Mouse (Mus musculus) CH12.LX (cell line): ENCODE data around the gene Aebp1. TPM values are rescaled to one million over a fixed set of nuclear protein-coding genes. Genes with fewer than 3 reads are reported as not detected.

Experiments used
- DNase-seq: peaks from one replicate; pipeline ENCODE4 v3.0.0-alpha.2; 2013; ENCODE audit errors: extremely low read depth
- H3K27ac ChIP-seq: 2 replicates; pipeline ENCODE4 v1.5.1; 2012; ENCODE audit warnings: low read depth, mild to moderate bottlenecking, control low read depth, moderate library complexity; ENCODE audit not compliant: insufficient read depth
- H3K27me3 ChIP-seq: replicated peaks from 2 replicates; pipeline ENCODE3; 2012; ENCODE audit warnings: inconsistent platforms
- H3K36me3 ChIP-seq, 2 experiments: replicated peaks in 1 of 2; 2 replicates each; pipeline versions ENCODE3 to v1.6.1; 2012; ENCODE audit warnings: inconsistent platforms in 1 of 2, low read length in 1 of 2, mild to moderate bottlenecking in 1 of 2, mixed read lengths in 1 of 2, moderate library complexity in 1 of 2; ENCODE audit not compliant: control insufficient read depth in 1 of 2, insufficient read depth in 1 of 2
- H3K4me1 ChIP-seq, 2 experiments: 2 replicates each; pipeline ENCODE4 v1.6.1; 2012; ENCODE audit warnings: inconsistent platforms in 1 of 2, moderate library complexity in 1 of 2; ENCODE audit not compliant: insufficient read depth in 2 of 2, control insufficient read depth in 1 of 2
- H3K4me2 ChIP-seq: 2 replicates; pipeline ENCODE4 v1.6.1; 2012; ENCODE audit warnings: low read depth, mild to moderate bottlenecking, control low read depth; ENCODE audit not compliant: poor library complexity, insufficient read depth, severe bottlenecking
- H3K4me3 ChIP-seq, 3 experiments: fragments of 150-350 bp in 1 of 3; sonication (generic) in 1 of 3; replicated peaks in 1 of 3; 2 replicates each; pipeline versions ENCODE3 to v1.5.1; 2011 to 2012; ENCODE audit warnings: low read depth in 2 of 3, low read length in 2 of 3, mild to moderate bottlenecking in 2 of 3, moderate library complexity in 2 of 3, control low read depth in 1 of 3, improper control_type of control experiment in 1 of 3, inconsistent platforms in 1 of 3, mixed read lengths in 1 of 3; ENCODE audit not compliant: poor library complexity in 1 of 3
- H3K79me2 ChIP-seq: replicated peaks from 2 replicates; pipeline ENCODE4 v1.6.1; 2012; ENCODE audit warnings: mild to moderate bottlenecking, moderate library complexity; ENCODE audit not compliant: control insufficient read depth, poor library complexity, insufficient read depth, severe bottlenecking; ENCODE audit errors: extremely low read depth
- H3K9ac ChIP-seq: 2 replicates; pipeline ENCODE4 v1.6.1; 2012; ENCODE audit warnings: low read depth, mild to moderate bottlenecking, control low read depth, moderate library complexity; ENCODE audit not compliant: insufficient read depth
- H3K9me3 ChIP-seq: replicated peaks from 2 replicates; pipeline ENCODE3; 2012; ENCODE audit warnings: low read length, inconsistent platforms, mixed read lengths
- CTCF ChIP-seq, 2 experiments: IDR thresholded peaks in 1 of 2; conservative IDR thresholded peaks in 1 of 2; 2 replicates each; pipeline ENCODE4 v1.5.1; 2011 to 2012; ENCODE audit warnings: low read depth in 2 of 2, low read length in 2 of 2, improper control_type of control experiment in 1 of 2, inconsistent platforms in 1 of 2, mild to moderate bottlenecking in 1 of 2, moderate library complexity in 1 of 2
- IRF4 ChIP-seq: IDR thresholded peaks from 2 replicates; pipeline ENCODE4 v1.6.1; 2014; ENCODE audit warnings: low read depth, mild to moderate bottlenecking, inconsistent platforms, low read length, improper control_type of control experiment
- JUND ChIP-seq: conservative IDR thresholded peaks from 2 replicates; pipeline ENCODE4 v1.6.1; 2011; ENCODE audit warnings: low read depth, low read length, improper control_type of control experiment
- MYC ChIP-seq: IDR thresholded peaks from 2 replicates; pipeline ENCODE4 v1.6.1; 2011; ENCODE audit warnings: low read depth, mild to moderate bottlenecking, improper control_type of control experiment, low read length
- NELFE ChIP-seq: IDR thresholded peaks from 2 replicates; pipeline ENCODE4 v1.6.1; 2011; ENCODE audit warnings: low read depth, low read length, improper control_type of control experiment
- NRF1 ChIP-seq: IDR thresholded peaks from 2 replicates; pipeline ENCODE4 v1.6.1; 2014; ENCODE audit warnings: low read depth, mild to moderate bottlenecking, inconsistent platforms, low read length, improper control_type of control experiment, moderate library complexity
- SIN3A ChIP-seq: IDR thresholded peaks from 2 replicates; pipeline ENCODE4 v1.6.1; 2012; ENCODE audit warnings: low read length, improper control_type of control experiment, inconsistent platforms
- SMC3 ChIP-seq: IDR thresholded peaks from 2 replicates; pipeline ENCODE4 v1.6.1; 2011; ENCODE audit warnings: low read depth, low read length, improper control_type of control experiment
- TBP ChIP-seq: conservative IDR thresholded peaks from 2 replicates; pipeline ENCODE4 v1.6.1; 2011; ENCODE audit warnings: low read depth, low read length, improper control_type of control experiment
- USF1 ChIP-seq: IDR thresholded peaks from 2 replicates; pipeline ENCODE4 v1.6.1; 2014; ENCODE audit warnings: low read depth, mild to moderate bottlenecking, inconsistent platforms, low read length, improper control_type of control experiment
- ZC3H11A ChIP-seq: IDR thresholded peaks from 2 replicates; pipeline ENCODE4 v1.6.1; 2012; ENCODE audit warnings: low read depth, mild to moderate bottlenecking, inconsistent platforms, low read length, improper control_type of control experiment
- ZNF384 ChIP-seq: IDR thresholded peaks from 2 replicates; pipeline ENCODE4 v1.6.1; 2012; ENCODE audit warnings: low read depth, low read length, improper control_type of control experiment, inconsistent platforms
- dilution Hi-C: fragments of 300-500 bp; cut with MboI; formaldehyde crosslinking; loops from 2 replicates; pipeline ENCODE4 v1.14.3; 2020; ENCODE audit warnings: low sequenced_read_pairs; ENCODE audit not compliant: extremely low pct_unique_long_range_greater_than_20kb, extremely low pct_ligation_motif_present
- in situ Hi-C: fragments of 300-500 bp; cut with MboI; formaldehyde crosslinking; loops from 3 replicates; pipeline ENCODE4 v1.14.3; 2019; ENCODE audit warnings: low sequenced_read_pairs, low pct_ligation_motif_present, low pct_unique_long_range_greater_than_20kb, mixed read lengths
- polyA plus RNA-seq: library from polyadenylated mRNA; unstranded; fragments of >175 nt; gene quantifications from 2 replicates; pipeline ENCODE4 v1.2.1, GENCODE M21; 2012; ENCODE audit warnings: low read depth; ENCODE audit not compliant: insufficient read length
- total RNA-seq, 2 experiments: library from RNA; depleted of rRNA; stranded (reverse); fragments of 300-350 nt in 1 of 2; fragments of >200 nt in 1 of 2; gene quantifications; 2 replicates each; pipeline ENCODE4 v1.2.3; 2012 to 2014

Gene Aebp1
- total and polyA plus RNA-seq, 3 experiments = 0.34 to 1.4 TPM; not detected in 1

GRCm38 (mm10) chr11:5914940-5915339 lies 53.2 kb downstream of the Aebp1 start:
- H3K79me2 ChIP-seq = no peaks in the 10 kb centered on the region
- H3K9me3 ChIP-seq = no peaks in the 10 kb centered on the region
- H3K36me3 ChIP-seq = no peaks in the 10 kb centered on the region
- H3K27ac ChIP-seq = no peak overlapping the region
- H3K27me3 ChIP-seq = peaks cover 5% of the 10 kb centered on the region
- in situ Hi-C loops (no loop called here), dilution Hi-C loops (no loop called here)
- no peak for DNase-seq
- peaks cover 8 to 28% of the 10 kb centered on the region in 2 experiments for H3K4me1 ChIP-seq
- TF ChIP-seq TBP = no peak
- no peak for TF ChIP-seq CTCF (conservative IDR thresholded peaks at IDR 0.05 in 1 of 2, IDR thresholded peaks at IDR 0.05 in 1 of 2; ENCODE audit: low read depth in 2 of 2, low read length in 2 of 2)
- TF ChIP-seq NELFE = no peak
- TF ChIP-seq JUND = no peak
- no peak for TF ChIP-seq IRF4
- no peak for TF ChIP-seq ZNF384
- TF ChIP-seq MYC = no peak
- TF ChIP-seq SIN3A = no peak
- no peak overlapping the region for H3K4me2 ChIP-seq
- no peak overlapping the region for H3K9ac ChIP-seq
- no peak overlapping the region for H3K4me3 ChIP-seq

DNA sequence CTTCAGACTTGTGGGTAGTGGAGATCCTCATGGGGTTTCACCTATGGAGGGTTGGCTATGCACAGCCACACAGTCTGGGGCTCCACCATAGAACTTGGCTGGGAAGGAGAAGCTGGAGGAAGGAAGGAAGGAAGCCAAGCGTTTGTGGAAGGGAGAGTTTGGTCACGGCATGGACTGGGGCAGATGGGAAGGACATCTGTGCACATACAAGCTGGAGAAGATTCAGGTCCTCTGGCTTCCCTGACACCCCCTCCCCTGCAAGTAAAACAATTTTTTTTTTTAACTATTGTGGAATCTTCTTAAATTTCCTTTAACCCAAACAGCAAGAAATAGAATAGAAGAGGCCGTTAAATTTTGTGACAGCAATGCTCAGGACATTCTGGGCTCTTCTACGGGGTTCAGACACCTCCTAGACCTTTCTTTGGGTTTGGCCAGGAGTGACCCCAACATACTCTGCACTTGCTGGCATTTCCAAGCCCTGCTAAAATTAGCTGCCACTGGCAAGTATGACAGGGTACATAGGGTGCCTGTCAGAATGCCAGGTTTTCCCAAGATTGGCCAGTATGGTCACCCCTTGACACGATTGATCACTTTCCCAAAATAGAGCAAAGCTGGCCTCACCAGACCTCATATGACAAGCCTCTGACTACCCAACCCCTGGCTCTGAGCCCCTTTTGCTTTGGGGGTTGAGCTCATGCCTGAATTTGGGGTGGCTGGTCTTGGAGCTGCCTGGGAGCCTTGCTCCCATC lies 53.9 kb downstream of the Aebp1 start:
- H3K9ac ChIP-seq = no peak overlapping the region
- dilution Hi-C loops = no loop called here

DNA sequence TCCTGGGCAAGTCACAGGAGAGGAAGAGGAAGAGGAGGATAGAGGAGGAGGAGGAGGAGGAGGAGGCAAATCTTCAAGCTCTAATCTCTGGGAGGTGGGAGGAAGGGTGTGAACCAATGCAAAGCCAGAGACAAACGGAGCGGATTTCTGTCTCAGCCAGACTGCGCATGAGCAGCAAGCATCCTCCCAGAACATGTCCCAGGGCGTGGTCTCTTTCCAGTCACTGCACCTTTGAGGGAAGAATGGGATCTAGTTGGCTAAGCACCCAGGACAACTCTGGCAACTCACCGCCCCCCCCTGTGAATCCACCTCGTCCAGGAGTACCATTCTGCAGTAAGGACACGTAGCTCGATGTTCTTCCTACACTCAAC lies 54.4 kb downstream of the Aebp1 start:
- TF ChIP-seq USF1 = no peak
- TF ChIP-seq SIN3A = no peak
- TF ChIP-seq ZC3H11A = no peak
- H3K36me3 ChIP-seq = no peaks in the 10 kb centered on the region
- H3K27ac ChIP-seq = no peak overlapping the region
- no peaks in the 10 kb centered on the region for H3K9me3 ChIP-seq
- H3K4me2 ChIP-seq = no peak overlapping the region
- dilution Hi-C loops (no loop called here), in situ Hi-C loops (no loop called here)
- no peak for DNase-seq
- peaks cover 8 to 32% of the 10 kb centered on the region in 2 experiments for H3K4me1 ChIP-seq
- no peak overlapping the region for H3K9ac ChIP-seq
- H3K79me2 ChIP-seq = no peaks in the 10 kb centered on the region
- peaks cover 5% of the 10 kb centered on the region for H3K27me3 ChIP-seq
- no peak overlapping the region for H3K4me3 ChIP-seq

More for the DNA sequence above, 53.9 kb downstream of the Aebp1 start:
- no peak overlapping the region for H3K27ac ChIP-seq
- H3K4me3 ChIP-seq = no peak overlapping the region
- in situ Hi-C loops = no loop called here
- DNase-seq = no peak
- H3K36me3 ChIP-seq = no peaks in the 10 kb centered on the region
- no peaks in the 10 kb centered on the region for H3K9me3 ChIP-seq
- TF ChIP-seq SMC3 (no peak), NRF1 (no peak)
- no peaks in the 10 kb centered on the region for H3K79me2 ChIP-seq
- H3K4me2 ChIP-seq = no peak overlapping the region
- H3K4me1 ChIP-seq = peaks cover 8 to 31% of the 10 kb centered on the region in 2 experiments
- H3K27me3 ChIP-seq = peaks cover 5% of the 10 kb centered on the region
